Mouse (Mus musculus) cerebellum, adult 9-11 months (tissue): ENCODE measurements around the gene Itih1.

Experiments
- DNase-seq: peaks from one replicate; pipeline ENCODE4 v3.0.0; 2022

Gene Itih1

DNA sequence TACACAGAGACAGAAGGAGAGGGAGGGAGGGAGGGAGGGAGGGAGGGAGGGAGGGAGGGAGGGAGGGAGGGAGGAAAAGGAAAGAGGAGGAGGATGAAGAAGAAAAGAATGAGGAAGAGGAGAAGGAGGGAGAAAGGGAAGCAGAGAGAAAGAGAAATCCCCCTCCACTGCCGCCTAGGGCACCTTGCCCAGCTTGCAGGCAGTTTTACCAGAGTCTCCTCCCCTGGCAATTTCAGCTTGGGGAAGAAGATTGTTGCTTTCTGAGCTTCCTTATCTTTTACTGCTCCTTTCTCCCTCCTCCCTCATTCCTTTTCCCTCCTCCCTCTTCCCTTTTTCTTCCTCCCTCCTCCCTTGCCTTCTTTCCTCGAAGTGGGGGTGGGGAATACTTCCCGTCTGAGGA is 40.1 kb downstream of the Itih1 start:
- no peak for DNase-seq

DNA sequence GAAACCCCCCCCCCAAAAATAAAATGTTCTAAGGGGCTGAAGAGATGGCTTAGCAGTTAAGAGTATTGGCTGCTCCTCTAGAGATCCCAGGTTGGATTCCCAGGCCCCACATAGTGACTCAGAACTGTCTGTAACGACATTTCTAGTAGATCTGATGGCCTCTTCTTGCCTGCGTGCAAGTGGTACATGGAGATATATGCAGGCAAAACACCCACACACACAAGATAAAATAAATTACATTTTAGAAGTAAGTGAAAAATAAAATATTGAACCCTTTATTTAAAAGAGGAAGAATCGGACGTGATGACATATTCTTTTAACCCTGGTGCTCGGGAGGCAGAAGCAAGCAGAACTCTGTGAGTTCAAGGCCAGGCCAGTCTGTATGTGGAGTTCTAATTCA is 40.5 kb downstream of the Itih1 start:
- DNase-seq, result no peak

DNA sequence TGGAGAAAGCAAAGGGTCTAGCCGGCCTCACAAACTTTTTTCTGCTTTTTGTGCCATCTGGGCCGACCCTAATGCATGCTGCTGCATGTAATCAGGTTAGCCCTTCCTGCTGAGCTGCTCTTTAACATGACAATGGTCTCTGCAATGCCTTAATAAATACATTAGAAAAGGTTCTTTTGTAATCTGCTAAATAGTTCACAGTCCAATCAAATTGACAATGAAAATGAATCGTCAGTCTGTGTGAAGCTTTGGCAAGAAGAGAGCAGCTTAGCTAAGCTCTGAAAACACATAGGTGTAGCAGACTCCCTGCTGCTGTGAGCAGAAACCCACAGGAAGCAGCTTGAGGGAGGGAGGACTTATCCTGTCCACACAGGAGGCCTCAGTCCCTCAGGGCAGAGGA is 43.1 kb downstream of the Itih1 start:
- no peak for DNase-seq

DNA sequence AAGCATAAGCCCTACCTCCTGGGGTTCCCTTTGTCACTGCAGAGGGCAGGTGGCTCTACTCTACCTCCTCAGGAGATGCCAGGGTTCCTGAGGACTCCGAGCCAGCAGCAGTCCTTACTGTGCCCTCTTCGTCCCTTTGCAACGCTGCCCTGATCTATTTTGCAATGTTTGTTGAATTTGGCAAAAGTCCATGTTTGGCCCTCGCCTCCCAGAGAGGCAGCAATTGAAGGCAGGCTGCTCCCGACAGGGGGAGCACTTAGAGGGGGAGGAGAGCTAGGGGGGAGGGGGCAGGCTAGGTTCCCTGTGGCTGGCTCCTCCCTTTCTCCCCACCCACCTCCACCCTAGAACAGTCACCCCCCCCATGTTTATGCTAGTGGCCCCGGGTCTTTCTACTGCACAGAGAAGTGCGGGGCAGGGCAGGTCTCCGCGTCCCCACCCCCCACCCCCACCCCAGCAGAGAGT is 54.8 kb downstream of the Itih1 start:
- peak; percentile 75 for DNase-seq

DNA sequence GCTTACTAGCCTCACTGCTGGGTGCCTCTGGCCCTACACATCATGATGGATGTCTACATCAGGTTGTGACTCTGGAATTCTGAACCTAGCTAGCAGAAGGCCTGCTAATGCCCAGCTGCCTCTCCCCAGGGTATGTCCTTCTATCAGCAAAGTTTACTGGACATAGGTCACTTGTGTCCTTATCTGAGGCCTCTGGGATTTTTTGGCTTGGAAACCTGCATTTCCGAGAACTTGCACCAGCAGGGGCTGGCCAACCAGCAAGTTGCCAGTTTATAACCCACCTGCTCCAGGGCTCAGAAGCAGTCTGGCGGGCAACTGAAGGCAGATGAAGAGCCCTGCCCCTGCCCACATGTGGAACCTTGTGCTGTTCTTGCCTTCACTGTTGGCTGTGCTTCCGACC is 56.9 kb downstream of the Itih1 start, which contains the start of gene Itih4:
Itih4 (plus strand) TSS at position 273 of the 400 bp plus-strand sequence.
- no peak for DNase-seq

DNA sequence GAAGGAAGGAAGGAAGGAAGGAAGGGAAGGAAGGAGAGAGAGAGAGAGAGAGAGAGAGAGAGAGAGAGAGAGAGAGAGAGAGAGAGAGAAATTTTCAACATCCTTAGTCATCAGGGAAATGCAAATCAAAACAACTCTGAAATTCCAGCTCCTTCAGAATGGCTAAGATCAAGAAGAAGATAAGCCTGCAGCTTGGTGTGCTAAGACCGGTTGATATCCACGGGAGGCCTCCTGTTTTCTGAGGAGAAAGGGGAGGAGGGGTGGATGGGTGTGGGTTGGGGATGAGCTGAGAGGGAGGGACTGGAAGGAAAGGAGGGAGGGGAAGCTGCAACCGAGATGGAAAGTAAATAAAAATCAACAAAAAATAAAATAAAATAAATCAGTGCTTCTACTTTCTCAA is 57.8 kb downstream of the Itih1 start:
- DNase-seq, result no peak

DNA sequence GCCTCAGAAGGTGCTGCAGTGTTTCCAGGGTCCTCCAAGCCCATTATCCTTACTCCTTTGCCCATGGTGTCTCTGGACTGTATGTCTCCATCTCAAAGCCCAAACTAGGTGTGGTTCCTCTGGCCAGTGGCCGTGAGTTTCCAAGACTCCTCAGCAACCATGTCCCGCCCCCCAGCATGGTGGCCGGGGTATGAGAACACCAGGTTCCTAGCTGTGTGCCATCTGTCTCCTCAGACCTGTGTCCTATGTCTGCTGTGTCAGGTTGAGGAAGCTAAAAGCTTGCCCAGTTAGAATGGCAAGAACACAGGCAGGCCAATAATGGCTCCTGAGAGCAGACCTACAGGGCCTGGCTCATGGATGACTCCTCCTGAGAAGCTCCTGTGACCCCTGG is 61.4 kb downstream of the Itih1 start:
- peak; percentile 70 for DNase-seq

- DNase-seq, result peak; percentile 57
These were observed 62.0 kb downstream of the Itih1 start for GRCm38 (mm10) chr14:30880811-30881717.

- DNase-seq, result no peak
These were observed 62.8 kb downstream of the Itih1 start for GRCm38 (mm10) chr14:30880251-30880650.

- DNase-seq, result no peak
These were observed 63.3 kb downstream of the Itih1 start for GRCm38 (mm10) chr14:30879794-30880193.
